Mouse (Mus musculus) brain, embryonic 14.5 days (tissue): ENCODE measurements around the gene Osbpl3.

Experiments used
- CTCF ChIP-seq: fragments of 200-500 bp; IDR thresholded peaks from 2 replicates; pipeline ENCODE4 v1.5.1; 2012; ENCODE audit warnings: inconsistent platforms, mild to moderate bottlenecking, moderate library complexity, borderline replicate concordance; ENCODE audit not compliant: insufficient read depth, insufficient read length; ENCODE audit errors: extremely low read depth
- POLR2A ChIP-seq: fragments of 200-500 bp; IDR thresholded peaks from 2 replicates; pipeline ENCODE4 v1.6.1; 2012; ENCODE audit warnings: mild to moderate bottlenecking, inconsistent platforms, borderline replicate concordance; ENCODE audit not compliant: poor library complexity, insufficient read depth, insufficient read length, severe bottlenecking; ENCODE audit errors: extremely low read depth

DNA sequence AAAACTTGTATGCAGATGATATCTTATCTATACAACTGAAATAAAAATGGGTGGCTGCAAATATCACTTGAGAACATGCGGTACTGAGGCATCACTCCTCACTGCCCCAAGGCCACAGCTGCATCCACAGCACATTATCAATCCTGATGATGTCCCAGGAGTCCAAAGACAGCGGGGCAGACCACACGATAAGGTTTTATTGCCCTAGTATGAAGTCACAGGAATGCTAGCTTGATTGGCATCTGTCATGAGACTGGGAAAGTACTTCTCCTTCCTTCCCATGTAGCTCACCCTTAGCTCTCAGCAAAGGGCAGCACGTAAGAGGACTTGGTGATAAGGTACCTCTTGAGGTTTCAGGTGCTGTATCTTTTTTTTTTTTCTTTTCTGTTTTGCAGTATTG is 211.9 kb downstream of the Osbpl3 start:
- TF ChIP-seq POLR2A (no peak), CTCF (no peak)
